Mouse (Mus musculus): ENCODE results near the gene Tle3. TPM values are rescaled to one million over a fixed set of nuclear protein-coding genes. Genes with fewer than 3 reads are reported as not detected.

Tle3 gene
- polyA plus RNA-seq, 1 experiment: 205 TPM

DNA sequence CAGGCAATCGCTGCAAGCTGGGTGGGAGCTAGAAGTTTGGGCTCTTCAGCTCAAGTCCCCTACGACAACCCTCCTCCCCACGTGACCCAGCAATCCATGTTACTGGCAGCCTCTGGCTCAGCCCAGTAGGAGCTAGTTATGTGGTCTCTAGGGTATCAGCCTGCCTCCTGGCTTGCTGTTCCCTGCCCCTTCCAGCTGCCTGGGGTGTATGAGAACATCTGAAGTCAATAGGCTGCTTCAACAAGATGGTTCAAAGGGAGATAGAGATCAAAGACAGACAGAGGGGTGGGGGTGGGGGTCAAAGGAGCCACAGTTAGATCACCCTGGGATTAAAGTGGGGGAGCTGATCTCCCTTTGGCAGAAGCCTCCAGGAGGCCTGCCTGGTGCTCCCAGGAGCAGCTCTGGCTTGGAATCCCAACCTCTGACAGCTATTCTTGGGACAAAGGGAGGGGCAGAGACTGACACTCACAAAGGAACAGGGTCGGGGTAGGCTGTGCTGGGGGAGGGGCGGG lies 73.6 kb downstream of the Tle3 start:
- TF ChIP-seq POLR2A (IDR thresholded peaks at IDR 0.05; ENCODE audit: control insufficient read depth, extremely low read depth, insufficient read depth, low read length, poor library complexity) (no peak), CTCF (IDR thresholded peaks at IDR 0.05; ENCODE audit: borderline replicate concordance, control insufficient read depth, extremely low read depth, insufficient read depth, low read length, poor library complexity) (no peak)
- no peak for DNase-seq
- Histone ChIP-seq H3K4me3 (ENCODE audit: control insufficient read depth, insufficient read depth, low read length) (no peak overlapping the region), H3K27me3 (ENCODE audit: control insufficient read depth, insufficient read depth, low read length) (no peaks in the 10 kb centered on the region), H3K36me3 (ENCODE audit: control insufficient read depth, insufficient read depth, low read length) (no peaks in the 10 kb centered on the region), H3K27ac (ENCODE audit: control insufficient read depth, insufficient read depth, low read length) (no peak overlapping the region), H3K4me1 (replicated peaks; ENCODE audit: control insufficient read depth, insufficient read depth, low read length) (peaks cover 25% of the 10 kb centered on the region)
- WGBS: 52% methylated on average over 5 of the region's 5 CpGs

DNA sequence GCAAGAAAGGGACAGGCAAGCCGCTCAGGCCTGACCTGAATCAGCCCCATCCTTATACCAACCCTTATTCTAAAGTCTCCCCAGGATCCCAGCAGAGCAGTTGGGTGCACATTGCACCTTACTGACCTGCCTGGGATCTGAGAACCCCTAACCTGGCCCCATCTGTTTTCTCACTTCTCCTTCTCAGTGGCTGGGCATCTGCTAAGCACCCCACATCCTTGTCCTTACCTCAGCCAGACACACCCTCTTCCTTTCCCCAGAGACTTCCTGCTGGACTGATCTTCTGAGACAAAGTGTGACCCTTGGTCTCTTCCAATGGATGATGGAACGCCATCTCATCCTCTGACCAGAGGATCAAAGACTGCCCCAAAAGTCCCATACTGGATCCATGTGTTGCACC lies 74.8 kb downstream of the Tle3 start:
- Histone ChIP-seq H3K27me3 (ENCODE audit: control insufficient read depth, insufficient read depth, low read length) (no peaks in the 10 kb centered on the region), H3K27ac (ENCODE audit: control insufficient read depth, insufficient read depth, low read length) (no peak overlapping the region), H3K4me1 (replicated peaks; ENCODE audit: control insufficient read depth, insufficient read depth, low read length) (peaks cover 25% of the 10 kb centered on the region), H3K36me3 (ENCODE audit: control insufficient read depth, insufficient read depth, low read length) (no peaks in the 10 kb centered on the region), H3K4me3 (ENCODE audit: control insufficient read depth, insufficient read depth, low read length) (no peak overlapping the region)
- 93% methylated on average over 2 of the region's 2 CpGs for WGBS
- DNase-seq: no peak
- TF ChIP-seq POLR2A (IDR thresholded peaks at IDR 0.05; ENCODE audit: control insufficient read depth, extremely low read depth, insufficient read depth, low read length, poor library complexity): no peak
- no peak for TF ChIP-seq CTCF (IDR thresholded peaks at IDR 0.05; ENCODE audit: borderline replicate concordance, control insufficient read depth, extremely low read depth, insufficient read depth, low read length, poor library complexity)

- Histone ChIP-seq H3K27me3 (ENCODE audit: control insufficient read depth, insufficient read depth, low read length) (no peaks in the 10 kb centered on the region), H3K27ac (ENCODE audit: control insufficient read depth, insufficient read depth, low read length) (no peak overlapping the region), H3K36me3 (ENCODE audit: control insufficient read depth, insufficient read depth, low read length) (no peaks in the 10 kb centered on the region), H3K4me3 (ENCODE audit: control insufficient read depth, insufficient read depth, low read length) (no peak overlapping the region), H3K4me1 (replicated peaks; ENCODE audit: control insufficient read depth, insufficient read depth, low read length) (peaks cover 20% of the 10 kb centered on the region)
- DNase-seq: no peak
- no peak for TF ChIP-seq POLR2A (IDR thresholded peaks at IDR 0.05; ENCODE audit: control insufficient read depth, extremely low read depth, insufficient read depth, low read length, poor library complexity)
- TF ChIP-seq CTCF (IDR thresholded peaks at IDR 0.05; ENCODE audit: borderline replicate concordance, control insufficient read depth, extremely low read depth, insufficient read depth, low read length, poor library complexity): no peak
- WGBS: 26% methylated on average over 5 of the region's 5 CpGs
Measured at GRCm38 (mm10) chr9:61449363-61449904, 77.3 kb downstream of the Tle3 start.

- TF ChIP-seq CTCF (IDR thresholded peaks at IDR 0.05; ENCODE audit: borderline replicate concordance, control insufficient read depth, extremely low read depth, insufficient read depth, low read length, poor library complexity): no peak
- TF ChIP-seq POLR2A (IDR thresholded peaks at IDR 0.05; ENCODE audit: control insufficient read depth, extremely low read depth, insufficient read depth, low read length, poor library complexity): no peak
- Histone ChIP-seq H3K27me3 (ENCODE audit: control insufficient read depth, insufficient read depth, low read length) (no peaks in the 10 kb centered on the region), H3K4me3 (ENCODE audit: control insufficient read depth, insufficient read depth, low read length) (no peak overlapping the region), H3K4me1 (replicated peaks; ENCODE audit: control insufficient read depth, insufficient read depth, low read length) (peaks cover 6% of the 10 kb centered on the region; the same call in 1 of the 2 replicates), H3K27ac (ENCODE audit: control insufficient read depth, insufficient read depth, low read length) (no peak overlapping the region), H3K36me3 (ENCODE audit: control insufficient read depth, insufficient read depth, low read length) (no peaks in the 10 kb centered on the region)
- DNase-seq: no peak
- WGBS: 92% methylated on average over 1 of the region's 1 CpGs
Measured at GRCm38 (mm10) chr9:61452081-61452480, 79.9 kb downstream of the Tle3 start.

DNA sequence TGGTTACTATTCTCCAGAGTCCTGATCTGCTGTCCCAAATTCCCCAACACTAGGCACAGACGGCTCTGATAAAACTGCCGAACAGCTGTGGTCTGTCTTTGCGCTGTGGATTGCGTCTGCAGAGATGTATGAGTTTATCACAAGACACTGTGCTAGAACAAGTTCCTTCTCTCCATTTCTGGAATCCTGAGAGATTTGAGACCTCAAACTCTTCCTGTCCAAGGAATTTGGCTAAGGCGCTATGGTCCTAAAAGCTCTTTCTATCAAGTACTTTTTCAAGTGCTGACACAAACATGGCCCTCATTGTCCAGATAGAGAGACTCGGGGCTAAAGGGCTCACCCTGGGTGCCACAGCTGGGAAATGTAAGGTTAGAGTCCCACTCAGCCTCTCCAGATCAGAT lies 83.7 kb downstream of the Tle3 start:
- H3K4me1 ChIP-seq (replicated peaks; ENCODE audit: control insufficient read depth, insufficient read depth, low read length): no peaks in the 10 kb centered on the region
- no peak overlapping the region for H3K27ac ChIP-seq (ENCODE audit: control insufficient read depth, insufficient read depth, low read length)
- WGBS: 94% methylated on average over 6 of the region's 6 CpGs
- H3K27me3 ChIP-seq (ENCODE audit: control insufficient read depth, insufficient read depth, low read length): no peaks in the 10 kb centered on the region
- H3K4me3 ChIP-seq (ENCODE audit: control insufficient read depth, insufficient read depth, low read length): no peak overlapping the region
- DNase-seq: no peak
- no peak for TF ChIP-seq POLR2A (IDR thresholded peaks at IDR 0.05; ENCODE audit: control insufficient read depth, extremely low read depth, insufficient read depth, low read length, poor library complexity)
- H3K36me3 ChIP-seq (ENCODE audit: control insufficient read depth, insufficient read depth, low read length): no peaks in the 10 kb centered on the region

DNA sequence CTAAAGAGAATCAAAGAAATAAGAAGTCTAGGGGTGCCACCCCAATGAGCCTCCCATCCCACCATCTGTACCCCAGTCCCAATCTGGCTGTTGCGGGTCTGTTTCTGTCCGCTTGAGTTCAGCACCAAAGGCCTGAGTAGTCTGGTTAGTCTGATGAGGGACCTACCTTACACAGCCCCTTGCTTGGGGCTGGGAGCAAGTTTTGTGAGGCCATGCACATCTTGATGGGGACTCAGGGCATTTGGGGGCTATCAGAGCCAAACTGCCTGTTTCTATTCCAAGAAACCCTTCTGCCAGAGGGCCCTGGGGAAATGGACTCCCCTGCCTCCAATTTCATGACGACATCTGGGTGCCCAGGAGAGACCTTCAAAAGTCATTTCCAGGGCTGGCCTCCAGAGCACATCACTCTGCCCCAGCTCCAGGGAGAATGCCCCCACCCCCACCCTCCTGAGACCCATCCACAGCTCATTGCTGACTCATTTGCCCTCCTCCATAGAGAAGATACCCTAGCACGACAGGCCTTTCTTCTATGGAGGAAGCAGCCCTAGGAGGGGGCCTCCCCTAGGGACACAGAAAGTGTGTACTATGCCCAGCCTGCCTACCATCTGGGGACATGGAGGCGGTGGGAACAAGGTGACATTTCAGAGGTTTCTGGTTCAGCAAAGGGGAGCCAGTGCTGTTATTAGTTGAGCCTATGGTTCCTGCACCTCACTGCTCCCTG lies 84.4 kb downstream of the Tle3 start:
- Histone ChIP-seq H3K4me1 (replicated peaks; ENCODE audit: control insufficient read depth, insufficient read depth, low read length) (no peaks in the 10 kb centered on the region), H3K4me3 (ENCODE audit: control insufficient read depth, insufficient read depth, low read length) (no peak overlapping the region), H3K27me3 (ENCODE audit: control insufficient read depth, insufficient read depth, low read length) (no peaks in the 10 kb centered on the region), H3K36me3 (ENCODE audit: control insufficient read depth, insufficient read depth, low read length) (no peaks in the 10 kb centered on the region), H3K27ac (ENCODE audit: control insufficient read depth, insufficient read depth, low read length) (no peak overlapping the region)
- WGBS: 76% methylated on average over 5 of the region's 5 CpGs
- TF ChIP-seq CTCF (IDR thresholded peaks at IDR 0.05; ENCODE audit: borderline replicate concordance, control insufficient read depth, extremely low read depth, insufficient read depth, low read length, poor library complexity) (no peak), POLR2A (IDR thresholded peaks at IDR 0.05; ENCODE audit: control insufficient read depth, extremely low read depth, insufficient read depth, low read length, poor library complexity) (no peak)
- DNase-seq: no peak

Measured in thymus, adult 2 months (tissue).